Mouse (Mus musculus) limb, embryonic 10.5 days (tissue): ENCODE results near the gene Plpp2. TPM values are rescaled to one million over a fixed set of nuclear protein-coding genes. Genes with fewer than 3 reads are reported as not detected.
A peak's percentile ranks its signal among the peaks of the same experiment; 100 is the strongest.

Source experiments
- DNase-seq: peaks from one replicate; pipeline ENCODE4 v3.0.0-alpha.2; 2017; ENCODE audit warnings: low spot score
- H3K27ac ChIP-seq: fragments of 300-500 bp; sonication (generic); 2 replicates; pipeline ENCODE4 v1.5.1; 2016; ENCODE audit warnings: mild to moderate bottlenecking
- H3K27me3 ChIP-seq: fragments of 300-500 bp; sonication (generic); 2 replicates; pipeline ENCODE4 v1.6.1; 2016; ENCODE audit warnings: low read depth, mild to moderate bottlenecking; ENCODE audit not compliant: poor library complexity, severe bottlenecking
- H3K36me3 ChIP-seq: fragments of 300-500 bp; sonication (generic); 2 replicates; pipeline ENCODE4 v1.6.1; 2016; ENCODE audit warnings: mild to moderate bottlenecking, moderate library complexity
- H3K4me1 ChIP-seq: fragments of 300-500 bp; sonication (generic); 2 replicates; pipeline ENCODE4 v1.6.1; 2016
- H3K4me3 ChIP-seq: fragments of 300-500 bp; sonication (generic); 2 replicates; pipeline ENCODE4 v1.5.1; 2016; ENCODE audit warnings: mild to moderate bottlenecking, moderate library complexity
- H3K9me3 ChIP-seq: fragments of 300-500 bp; sonication (generic); replicated peaks from 2 replicates; pipeline ENCODE4 v1.6.1; 2016; ENCODE audit warnings: mild to moderate bottlenecking
- WGBS: fragments of 180-500 bp; shearing (Covaris S2); methylation state at CpG from one replicate; pipeline ENCODE4 v1.1.7; 2016; 5-methylcytosine and 5-hydroxymethylcytosine counted together
- polyA plus RNA-seq: library from polyadenylated mRNA; unstranded; fragments of >200 nt; fragmentation: Nextera tagmentation; extraction: Ambion mirVana; gene quantifications from 2 replicates; pipeline ENCODE4 v1.2.1, GENCODE M21; 2016

Plpp2 gene
- polyA plus RNA-seq, 1 experiment from 2014 or later: 26.6 TPM

GRCm38 (mm10) chr10:79536461-79537080, 3.0 kb upstream of the Plpp2 start:
- peaks cover 39% of the 10 kb centered on the region for H3K36me3 ChIP-seq
- H3K27me3 ChIP-seq: no peaks in the 10 kb centered on the region
- 78% methylated on average over 12 of the region's 12 CpGs for WGBS
- H3K27ac ChIP-seq: no peak overlapping the region
- peaks cover 22% of the 10 kb centered on the region for H3K4me1 ChIP-seq
- no peaks in the 10 kb centered on the region for H3K9me3 ChIP-seq
- no peak overlapping the region for H3K4me3 ChIP-seq
- DNase-seq: no peak

- 66% methylated on average over 1 of the region's 1 CpGs for WGBS
- H3K9me3 ChIP-seq: no peaks in the 10 kb centered on the region
- H3K4me3 ChIP-seq: no peak overlapping the region
Measured at GRCm38 (mm10) chr10:79535431-79535830, 1.8 kb upstream of the Plpp2 start.

GRCm38 (mm10) chr10:79534426-79534825, 830 bp upstream of the Plpp2 start:
- peak; percentile 32 for DNase-seq
- H3K27ac ChIP-seq: no peak overlapping the region
- no peak overlapping the region for H3K4me3 ChIP-seq
- H3K4me1 ChIP-seq: peaks cover 28% of the 10 kb centered on the region
- H3K9me3 ChIP-seq: no peaks in the 10 kb centered on the region
- WGBS: 84% methylated on average over 2 of the region's 2 CpGs
- H3K27me3 ChIP-seq: no peaks in the 10 kb centered on the region
- peaks cover 30% of the 10 kb centered on the region for H3K36me3 ChIP-seq

More at GRCm38 (mm10) chr10:79535431-79535830, 1.8 kb upstream of the Plpp2 start:
- Histone ChIP-seq H3K27ac (no peak overlapping the region), H3K27me3 (no peaks in the 10 kb centered on the region), H3K36me3 (peaks cover 31% of the 10 kb centered on the region), H3K4me1 (peaks cover 28% of the 10 kb centered on the region)
- DNase-seq: peak; percentile 26

GRCm38 (mm10) chr10:79532678-79533077, 918 bp downstream of the Plpp2 start:
- Histone ChIP-seq H3K4me3 (peak overlapping the region; percentile 68), H3K27ac (peak overlapping the region; percentile 85), H3K36me3 (peaks cover 18% of the 10 kb centered on the region), H3K9me3 (no peaks in the 10 kb centered on the region), H3K4me1 (peaks cover 28% of the 10 kb centered on the region), H3K27me3 (no peaks in the 10 kb centered on the region)
- DNase-seq: no peak
- 26% methylated on average over 3 of the region's 3 CpGs for WGBS

GRCm38 (mm10) chr10:79531593-79531992, 2.0 kb downstream of the Plpp2 start:
- DNase-seq: no peak
- 84% methylated on average over 3 of the region's 3 CpGs for WGBS

GRCm38 (mm10) chr10:79530721-79531120, 2.9 kb downstream of the Plpp2 start:
- H3K4me1 ChIP-seq: peaks cover 28% of the 10 kb centered on the region
- peaks cover 37% of the 10 kb centered on the region for H3K36me3 ChIP-seq
- WGBS: 95% methylated on average over 13 of the region's 13 CpGs
- no peaks in the 10 kb centered on the region for H3K27me3 ChIP-seq
- no peak overlapping the region for H3K4me3 ChIP-seq
- DNase-seq: no peak
- H3K27ac ChIP-seq: no peak overlapping the region
- H3K9me3 ChIP-seq: no peaks in the 10 kb centered on the region

More at GRCm38 (mm10) chr10:79531593-79531992, 2.0 kb downstream of the Plpp2 start:
- peaks cover 28% of the 10 kb centered on the region for H3K36me3 ChIP-seq
- peaks cover 28% of the 10 kb centered on the region for H3K4me1 ChIP-seq
- no peak overlapping the region for H3K4me3 ChIP-seq
- H3K9me3 ChIP-seq: no peaks in the 10 kb centered on the region
- H3K27ac ChIP-seq: no peak overlapping the region
- no peaks in the 10 kb centered on the region for H3K27me3 ChIP-seq

- no peak for DNase-seq
- WGBS: 74% methylated on average over 8 of the region's 8 CpGs
- Histone ChIP-seq H3K27me3 (no peaks in the 10 kb centered on the region), H3K27ac (no peak overlapping the region), H3K4me1 (peaks cover 28% of the 10 kb centered on the region), H3K4me3 (no peak overlapping the region), H3K9me3 (no peaks in the 10 kb centered on the region), H3K36me3 (peaks cover 42% of the 10 kb centered on the region)
Measured at GRCm38 (mm10) chr10:79530241-79530640, 3.4 kb downstream of the Plpp2 start.

GRCm38 (mm10) chr10:79528081-79528480, 5.5 kb downstream of the Plpp2 start:
- Histone ChIP-seq H3K27ac (no peak overlapping the region), H3K36me3 (peaks cover 42% of the 10 kb centered on the region), H3K27me3 (no peaks in the 10 kb centered on the region), H3K4me1 (peaks cover 16% of the 10 kb centered on the region), H3K9me3 (no peaks in the 10 kb centered on the region), H3K4me3 (no peak overlapping the region)
- no peak for DNase-seq
- 81% methylated on average over 3 of the region's 3 CpGs for WGBS

DNA sequence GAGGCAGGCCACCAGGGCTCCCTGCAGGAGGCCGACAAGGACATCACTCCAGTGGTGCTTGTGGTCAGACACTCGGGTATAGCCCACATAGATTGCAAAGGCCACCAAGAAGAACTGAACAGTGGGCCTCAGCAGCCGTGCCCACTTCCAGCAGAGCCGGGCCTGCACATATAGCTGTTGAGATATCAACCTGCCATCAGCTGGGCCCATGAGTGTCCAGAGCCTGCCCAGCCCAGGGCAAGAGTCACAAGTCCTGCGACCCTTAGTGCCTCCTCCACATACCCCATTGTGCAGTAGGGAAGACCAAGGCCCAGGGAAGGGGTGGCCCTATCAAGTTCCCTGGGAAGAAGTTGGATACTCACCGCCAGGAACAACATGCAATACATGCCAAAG, 6.1 kb downstream of the Plpp2 start:
- H3K9me3 ChIP-seq: no peaks in the 10 kb centered on the region
- no peaks in the 10 kb centered on the region for H3K27me3 ChIP-seq
- H3K4me3 ChIP-seq: no peak overlapping the region
- H3K36me3 ChIP-seq: peaks cover 42% of the 10 kb centered on the region
- H3K4me1 ChIP-seq: peaks cover 10% of the 10 kb centered on the region
- H3K27ac ChIP-seq: no peak overlapping the region
- WGBS: 88% methylated on average over 6 of the region's 6 CpGs
- DNase-seq: peak; percentile 17

DNA sequence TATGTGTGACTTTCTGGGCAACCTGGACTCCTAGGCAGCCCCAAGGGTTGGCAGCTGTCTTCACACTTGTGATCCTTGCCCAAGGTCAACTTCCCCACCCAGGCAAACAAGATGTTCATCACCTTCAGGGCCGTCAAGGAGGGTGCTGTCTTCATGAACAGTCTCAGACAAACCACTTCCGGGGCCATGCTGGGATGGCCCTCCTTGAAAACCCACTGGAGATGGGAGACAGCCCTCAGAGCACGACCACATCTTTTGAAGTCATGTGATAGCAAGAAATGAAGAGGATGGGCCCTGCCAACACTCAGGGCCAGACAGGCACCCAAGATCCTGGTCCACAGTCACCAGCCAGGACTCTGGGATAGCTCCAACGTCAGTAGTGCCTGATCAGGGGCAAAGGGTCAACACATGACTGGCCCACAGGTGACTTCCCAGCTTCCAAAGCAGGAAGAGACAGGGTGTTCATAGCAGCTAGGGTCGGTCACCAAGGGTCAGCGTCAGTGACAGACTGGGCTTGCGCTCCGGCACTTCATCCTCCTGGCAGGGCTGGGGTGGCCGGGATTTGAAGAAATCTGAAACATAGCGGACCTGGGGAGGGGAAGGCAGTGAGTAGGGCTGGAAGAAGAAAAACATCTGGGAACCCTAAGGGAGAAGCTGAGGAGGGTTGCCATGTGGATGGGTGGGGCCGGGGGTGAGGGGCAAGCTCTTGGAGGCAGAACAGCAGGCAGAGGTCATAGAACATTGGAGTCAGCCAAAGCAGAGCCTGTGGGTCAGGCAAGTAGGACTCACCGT, 6.7 kb downstream of the Plpp2 start:
- 89% methylated on average over 12 of the region's 12 CpGs for WGBS
- Histone ChIP-seq H3K9me3 (no peaks in the 10 kb centered on the region), H3K36me3 (peaks cover 42% of the 10 kb centered on the region), H3K27ac (no peak overlapping the region), H3K27me3 (no peaks in the 10 kb centered on the region), H3K4me3 (no peak overlapping the region), H3K4me1 (peaks cover 6% of the 10 kb centered on the region; the same call in 1 of the 2 replicates)
- DNase-seq: peak; percentile 17

- peak; percentile 28 for DNase-seq
- Histone ChIP-seq H3K36me3 (peaks cover 41% of the 10 kb centered on the region), H3K4me3 (no peak overlapping the region), H3K27me3 (no peaks in the 10 kb centered on the region), H3K27ac (no peak overlapping the region), H3K9me3 (no peaks in the 10 kb centered on the region), H3K4me1 (no peaks in the 10 kb centered on the region)
- 90% methylated on average over 8 of the region's 8 CpGs for WGBS
Measured at GRCm38 (mm10) chr10:79525456-79526325, 7.9 kb downstream of the Plpp2 start.

GRCm38 (mm10) chr10:79524433-79524832, 9.2 kb downstream of the Plpp2 start:
- 85% methylated on average over 1 of the region's 1 CpGs for WGBS
- no peaks in the 10 kb centered on the region for H3K9me3 ChIP-seq
- H3K4me1 ChIP-seq: no peaks in the 10 kb centered on the region
- peaks cover 29% of the 10 kb centered on the region for H3K36me3 ChIP-seq
- H3K27ac ChIP-seq: no peak overlapping the region
- no peak overlapping the region for H3K4me3 ChIP-seq
- peak; percentile 3 for DNase-seq
- no peaks in the 10 kb centered on the region for H3K27me3 ChIP-seq
